Mouse (Mus musculus) megakaryocyte, embryonic 14.5 days (primary cell): ENCODE results near the gene Palmd.

ENCODE experiments used
- FLI1 ChIP-seq: IDR thresholded peaks from 2 replicates; pipeline ENCODE4 v1.6.1; 2012; ENCODE audit warnings: low read length, inconsistent platforms, mixed read lengths
- GATA1 ChIP-seq: IDR thresholded peaks from 3 replicates; pipeline ENCODE4 v1.6.1; 2012; ENCODE audit warnings: mixed read lengths, low read length, inconsistent platforms, borderline replicate concordance

- TF ChIP-seq GATA1 = no peak
- no peak for TF ChIP-seq FLI1
Measured at GRCm38 (mm10) chr3:116955061-116955460, 13.7 kb downstream of the Palmd start.
